Mouse (Mus musculus): Measurements from ENCODE around the gene Tex44. TPM values are rescaled to one million over a fixed set of nuclear protein-coding genes. Genes with fewer than 3 reads are reported as not detected.

The Tex44 gene
- total and polyA plus RNA-seq, 3 experiments = 0.16 TPM; not detected in 2

DNA sequence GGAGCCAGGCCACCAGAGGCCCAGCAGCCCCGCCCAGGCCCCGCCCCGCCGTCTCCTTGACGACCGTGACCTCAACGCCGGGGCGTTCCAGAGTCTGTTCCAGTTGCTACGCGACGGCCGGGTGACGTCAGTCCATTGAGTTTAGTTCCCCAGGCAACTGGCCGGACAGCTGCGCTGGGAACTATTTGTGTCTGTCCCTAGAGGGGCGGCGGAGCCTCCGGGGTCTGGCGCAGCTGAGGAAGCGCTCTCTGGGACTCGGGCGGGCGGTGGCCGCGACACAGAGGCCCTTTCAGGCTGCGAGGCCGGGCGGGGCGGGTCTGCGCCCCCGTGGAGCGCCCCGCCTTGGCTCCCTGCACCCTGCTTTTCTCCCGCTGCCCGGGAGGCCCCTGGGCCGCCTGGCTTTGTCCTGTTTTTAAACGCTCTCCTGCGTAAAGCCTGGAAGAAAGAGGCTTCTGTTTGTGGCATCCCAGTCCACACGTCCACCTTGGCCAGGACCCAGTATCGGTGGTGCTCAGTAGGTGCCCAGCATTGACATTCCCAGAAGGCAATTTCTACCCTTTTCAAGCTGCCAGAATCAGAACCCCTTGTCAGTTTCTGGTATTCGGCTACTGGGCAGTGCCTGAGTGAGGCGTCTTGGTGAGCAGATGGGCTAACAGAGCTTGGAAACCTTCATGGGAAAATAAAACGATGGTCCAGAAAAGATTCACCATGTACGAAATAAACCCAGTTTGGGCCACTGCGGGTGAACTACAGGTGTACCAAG, 8.5 kb downstream of the Tex44 start:
- H3K4me1 ChIP-seq (ENCODE audit: insufficient read depth, low read depth, low read length) = peaks cover 68% of the 10 kb centered on the region

DNA sequence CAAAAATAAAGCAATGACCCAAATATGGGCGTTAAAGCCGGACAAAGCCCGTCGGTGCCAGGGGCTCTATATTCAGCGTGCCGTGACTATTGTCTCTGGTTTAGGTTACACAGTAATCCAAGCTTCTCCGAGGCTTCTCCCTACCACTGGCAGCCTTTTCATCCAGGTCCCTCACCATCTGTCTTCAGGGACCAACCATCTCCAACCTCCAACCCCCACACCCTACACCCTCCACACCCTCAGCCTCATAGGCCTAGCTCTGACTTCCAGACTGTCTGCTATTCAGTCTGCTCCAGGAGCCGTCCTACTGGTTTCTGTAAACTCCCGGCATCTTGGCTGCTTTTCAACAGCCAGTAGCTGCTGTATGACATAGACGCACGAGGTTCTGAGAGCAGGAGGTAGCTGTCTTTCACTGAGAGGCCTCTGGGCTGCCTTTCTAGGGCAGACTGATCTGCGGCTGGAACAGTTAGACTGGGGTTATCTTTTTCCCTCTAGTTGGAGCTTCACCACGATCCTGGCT, 9.2 kb downstream of the Tex44 start:
- DNase-seq (ENCODE audit: low spot score) (no peak), ATAC-seq (ENCODE audit: extremely low read depth, insufficient number of reproducible peaks, low FRiP score, poor library complexity, severe bottlenecking) (no peak)
- TF ChIP-seq GATA1 (IDR thresholded peaks at IDR 0.05; ENCODE audit: borderline replicate concordance, low read length) (no peak), TAL1 (conservative IDR thresholded peaks at IDR 0.05; ENCODE audit: low read depth, low read length) (no peak), CTCF (IDR thresholded peaks at IDR 0.05; ENCODE audit: low read depth, low read length) (no peak)
- peaks cover 71% of the 10 kb centered on the region for H3K4me1 ChIP-seq (ENCODE audit: insufficient read depth, low read depth, low read length)
- H3K4me3 ChIP-seq (ENCODE audit: low read depth, low read length) = no peak overlapping the region
- H3K9me3 ChIP-seq (replicated peaks) = no peaks in the 10 kb centered on the region
- H3K36me3 ChIP-seq (replicated peaks) = no peaks in the 10 kb centered on the region
- H3K27me3 ChIP-seq (ENCODE audit: insufficient read depth, low read length) = peaks cover 3% of the 10 kb centered on the region

More for the DNA sequence above, 8.5 kb downstream of the Tex44 start:
- peak; percentile 91 for ATAC-seq (ENCODE audit: extremely low read depth, insufficient number of reproducible peaks, low FRiP score, poor library complexity, severe bottlenecking)
- Histone ChIP-seq H3K9me3 (replicated peaks) (no peaks in the 10 kb centered on the region), H3K27me3 (ENCODE audit: insufficient read depth, low read length) (peaks cover 3% of the 10 kb centered on the region), H3K4me3 (ENCODE audit: low read depth, low read length) (peak overlapping the region; percentile 72), H3K36me3 (replicated peaks) (no peaks in the 10 kb centered on the region)
- TF ChIP-seq POLR2AphosphoS5 (IDR thresholded peaks at IDR 0.05; ENCODE audit: insufficient replicate concordance, low read depth, low read length) = no peak
- DNase-seq (ENCODE audit: low spot score) = peak; percentile 100

DNA sequence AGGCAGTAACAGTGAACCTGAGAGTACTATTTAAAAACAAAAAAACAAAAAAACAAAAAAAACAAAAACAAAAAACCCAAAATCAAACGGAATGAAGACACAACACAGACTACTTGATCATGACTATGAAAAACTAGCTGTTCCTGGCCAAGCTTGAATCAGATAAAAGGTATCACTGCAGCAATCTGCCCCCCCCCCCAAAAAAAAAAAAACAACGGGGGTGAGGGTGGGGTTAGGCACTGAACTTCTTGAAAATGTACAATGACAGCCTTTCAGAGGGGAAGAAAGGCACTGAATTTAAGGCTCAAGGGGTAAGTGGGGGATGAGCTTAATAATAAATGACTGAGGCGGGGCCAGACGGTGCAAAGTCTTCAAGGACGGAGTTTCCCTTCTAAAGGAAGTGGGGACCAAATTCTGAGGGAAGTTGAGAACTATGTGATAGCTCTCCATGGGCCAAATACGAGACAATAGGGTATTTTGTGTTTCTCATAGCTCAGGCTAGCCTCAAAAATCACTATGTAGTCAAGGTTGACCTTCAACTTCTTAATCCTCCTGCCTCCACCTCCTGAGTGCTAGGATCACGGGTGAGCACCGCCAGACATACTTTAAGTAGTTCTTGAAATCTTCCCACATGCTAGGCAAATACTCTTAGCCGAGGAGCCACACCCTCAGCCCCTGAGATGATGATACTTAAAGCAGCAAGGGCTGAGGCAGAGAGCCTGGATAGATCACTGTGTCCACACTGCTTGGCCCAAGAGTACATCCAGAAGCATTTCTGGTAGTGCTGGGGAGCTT, 11.3 kb downstream of the Tex44 start:
- Histone ChIP-seq H3K4me1 (ENCODE audit: insufficient read depth, low read depth, low read length) (peaks cover 87% of the 10 kb centered on the region), H3K9me3 (replicated peaks) (no peaks in the 10 kb centered on the region), H3K36me3 (replicated peaks) (no peaks in the 10 kb centered on the region), H3K27me3 (ENCODE audit: insufficient read depth, low read length) (peaks cover 3% of the 10 kb centered on the region), H3K4me3 (ENCODE audit: low read depth, low read length) (no peak overlapping the region; the same call in 1 of the 2 replicates)
- ATAC-seq (ENCODE audit: extremely low read depth, insufficient number of reproducible peaks, low FRiP score, poor library complexity, severe bottlenecking) = no peak
- TF ChIP-seq GATA1 (IDR thresholded peaks at IDR 0.05; ENCODE audit: borderline replicate concordance, low read length) (no peak), GATA2 (IDR thresholded peaks at IDR 0.05; ENCODE audit: borderline replicate concordance, low read depth, low read length) (no peak), POLR2AphosphoS5 (IDR thresholded peaks at IDR 0.05; ENCODE audit: insufficient replicate concordance, low read depth, low read length) (no peak), TAL1 (conservative IDR thresholded peaks at IDR 0.05; ENCODE audit: low read depth, low read length) (no peak), CTCF (IDR thresholded peaks at IDR 0.05; ENCODE audit: low read depth, low read length) (no peak)
- no peak for DNase-seq (ENCODE audit: low spot score)

DNA sequence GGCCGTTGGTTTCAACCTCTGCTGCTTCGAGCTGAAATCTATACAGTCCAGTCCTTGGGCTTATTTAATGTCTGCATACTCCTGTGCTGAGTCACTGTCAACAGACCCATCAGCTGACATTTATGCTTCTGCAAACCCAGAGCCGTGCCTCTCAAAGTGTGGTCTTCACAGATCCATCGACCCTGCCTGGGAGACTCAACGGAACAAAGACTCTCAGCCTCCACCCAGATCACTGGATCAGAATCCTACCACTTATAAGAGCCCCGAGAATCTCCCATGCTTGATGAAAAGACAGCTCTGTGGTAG, 11.8 kb downstream of the Tex44 start:
- H3K4me1 ChIP-seq (ENCODE audit: insufficient read depth, low read depth, low read length) = peaks cover 87% of the 10 kb centered on the region
- TF ChIP-seq CTCF (IDR thresholded peaks at IDR 0.05; ENCODE audit: low read depth, low read length) (no peak), GATA2 (IDR thresholded peaks at IDR 0.05; ENCODE audit: borderline replicate concordance, low read depth, low read length) (no peak), TAL1 (conservative IDR thresholded peaks at IDR 0.05; ENCODE audit: low read depth, low read length) (no peak), POLR2AphosphoS5 (IDR thresholded peaks at IDR 0.05; ENCODE audit: insufficient replicate concordance, low read depth, low read length) (no peak), GATA1 (IDR thresholded peaks at IDR 0.05; ENCODE audit: borderline replicate concordance, low read length) (no peak)
- H3K9me3 ChIP-seq (replicated peaks) = no peaks in the 10 kb centered on the region
- DNase-seq (ENCODE audit: low spot score) (no peak), ATAC-seq (ENCODE audit: extremely low read depth, insufficient number of reproducible peaks, low FRiP score, poor library complexity, severe bottlenecking) (no peak)
- H3K36me3 ChIP-seq (replicated peaks) = no peaks in the 10 kb centered on the region
- H3K4me3 ChIP-seq (ENCODE audit: low read depth, low read length) = no peak overlapping the region; the same call in 1 of the 2 replicates
- peaks cover 3% of the 10 kb centered on the region for H3K27me3 ChIP-seq (ENCODE audit: insufficient read depth, low read length)

DNA sequence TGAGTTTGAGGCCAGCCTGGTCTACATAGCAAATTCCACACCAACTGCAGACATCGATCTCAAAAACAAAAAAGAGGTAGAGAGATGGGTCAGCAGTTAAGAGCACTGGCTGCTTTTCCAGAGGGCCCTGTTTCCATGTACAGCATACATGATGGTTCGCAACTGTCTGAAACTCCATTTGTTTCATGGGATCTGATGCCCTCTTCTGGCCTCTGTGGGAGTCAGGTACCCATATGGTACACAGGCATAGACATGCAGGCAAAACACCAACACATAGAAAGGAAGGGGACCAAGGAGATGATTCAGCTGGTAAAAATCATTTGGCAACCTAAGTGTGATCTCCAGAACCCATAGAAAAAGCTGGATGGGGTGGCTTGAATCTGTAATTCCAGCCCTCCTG, 12.4 kb downstream of the Tex44 start:
- DNase-seq (ENCODE audit: low spot score) = no peak
- Histone ChIP-seq H3K4me1 (ENCODE audit: insufficient read depth, low read depth, low read length) (peaks cover 87% of the 10 kb centered on the region), H3K4me3 (ENCODE audit: low read depth, low read length) (no peak overlapping the region), H3K27me3 (ENCODE audit: insufficient read depth, low read length) (peaks cover 3% of the 10 kb centered on the region), H3K9me3 (replicated peaks) (no peaks in the 10 kb centered on the region), H3K36me3 (replicated peaks) (no peaks in the 10 kb centered on the region)
- no peak for TF ChIP-seq TAL1 (conservative IDR thresholded peaks at IDR 0.05; ENCODE audit: low read depth, low read length)
- ATAC-seq (ENCODE audit: extremely low read depth, insufficient number of reproducible peaks, low FRiP score, poor library complexity, severe bottlenecking) = no peak

DNA sequence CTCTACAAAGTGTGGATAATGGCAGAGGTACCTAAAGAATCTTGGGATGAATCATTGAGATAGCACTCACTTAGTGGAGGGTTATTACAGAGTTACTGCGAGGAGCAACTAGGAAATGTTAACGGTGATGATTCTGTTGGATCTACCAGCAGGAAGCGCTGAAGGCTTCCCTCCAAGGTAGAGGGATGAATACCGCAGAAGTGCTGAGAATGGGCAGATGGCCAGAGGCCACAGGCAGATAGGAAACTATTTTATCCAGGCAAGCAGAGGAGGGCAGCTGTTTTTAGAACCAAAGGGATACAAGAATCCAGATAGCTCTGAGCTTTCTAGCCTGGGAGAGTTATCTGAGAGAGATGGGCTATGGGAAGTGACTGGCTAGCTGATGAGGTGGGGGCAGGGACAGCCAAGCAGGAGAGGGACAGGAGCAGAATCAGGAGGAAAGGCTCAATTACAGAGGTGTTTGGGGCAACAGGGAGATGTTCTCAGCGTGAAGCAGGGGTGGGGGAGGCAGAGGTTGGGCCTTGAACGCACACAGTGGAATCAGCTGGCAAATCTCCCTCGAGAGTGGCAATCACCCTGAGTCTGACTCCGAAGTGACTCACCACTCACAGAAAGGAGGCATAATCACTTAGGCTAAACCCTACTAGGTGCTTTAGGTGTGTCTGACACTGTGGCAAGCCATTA, 13.5 kb downstream of the Tex44 start:
- peaks cover 85% of the 10 kb centered on the region for H3K4me1 ChIP-seq (ENCODE audit: insufficient read depth, low read depth, low read length)
- ATAC-seq (ENCODE audit: extremely low read depth, insufficient number of reproducible peaks, low FRiP score, poor library complexity, severe bottlenecking) = no peak
- peaks cover 3% of the 10 kb centered on the region for H3K27me3 ChIP-seq (ENCODE audit: insufficient read depth, low read length)
- no peak for TF ChIP-seq GATA1 (IDR thresholded peaks at IDR 0.05; ENCODE audit: borderline replicate concordance, low read length)
- TF ChIP-seq TAL1 (conservative IDR thresholded peaks at IDR 0.05; ENCODE audit: low read depth, low read length) = no peak
- TF ChIP-seq CTCF (IDR thresholded peaks at IDR 0.05; ENCODE audit: low read depth, low read length) = 0 out of 2 replicates have a peak, but pooled peaks have one; percentile 2
- no peak for TF ChIP-seq GATA2 (IDR thresholded peaks at IDR 0.05; ENCODE audit: borderline replicate concordance, low read depth, low read length)
- no peak for DNase-seq (ENCODE audit: low spot score)
- H3K9me3 ChIP-seq (replicated peaks) = no peaks in the 10 kb centered on the region
- H3K36me3 ChIP-seq (replicated peaks) = peaks cover 5% of the 10 kb centered on the region
- H3K4me3 ChIP-seq (ENCODE audit: low read depth, low read length) = no peak overlapping the region
